Mouse (Mus musculus) megakaryocyte, embryonic 14.5 days (primary cell): ENCODE measurements around the gene Apopt1.

Experiments
- FLI1 ChIP-seq: IDR thresholded peaks from 2 replicates; pipeline ENCODE4 v1.6.1; 2012; ENCODE audit warnings: low read length, inconsistent platforms, mixed read lengths
- GATA1 ChIP-seq: IDR thresholded peaks from 3 replicates; pipeline ENCODE4 v1.6.1; 2012; ENCODE audit warnings: mixed read lengths, low read length, inconsistent platforms, borderline replicate concordance

GRCm38 (mm10) chr12:111716505-111716904, 3.4 kb downstream of the Apopt1 start:
- TF ChIP-seq GATA1 (no peak), FLI1 (no peak)
